Mouse (Mus musculus): Measurements from ENCODE around the gene 3110082J24Rik. TPM values are rescaled to one million over a fixed set of nuclear protein-coding genes. Genes with fewer than 3 reads are reported as not detected.
A peak's percentile ranks its signal among the peaks of the same experiment; 100 is the strongest.

The 3110082J24Rik gene
- polyA plus RNA-seq, 1 experiment = not detected

GRCm38 (mm10) chr5:30111126-30111525 is 5.2 kb upstream of the 3110082J24Rik start:
- 12% methylated on average over 18 of the region's 18 CpGs for WGBS
- Histone ChIP-seq H3K4me1 (ENCODE audit: control insufficient read depth, insufficient read depth, low read length) (no peaks in the 10 kb centered on the region), H3K4me3 (ENCODE audit: insufficient read depth, low read depth, low read length) (no peak overlapping the region), H3K36me3 (ENCODE audit: control insufficient read depth, insufficient read depth, low read length) (no peaks in the 10 kb centered on the region), H3K27me3 (replicated peaks; ENCODE audit: control insufficient read depth, insufficient read depth, low read length) (no peaks in the 10 kb centered on the region), H3K27ac (ENCODE audit: insufficient read depth, low read depth, low read length) (no peak overlapping the region)
- TF ChIP-seq POLR2A (IDR thresholded peaks at IDR 0.05; ENCODE audit: low read depth, low read length) (no peak), CTCF (conservative IDR thresholded peaks at IDR 0.05; ENCODE audit: insufficient read depth, insufficient read length, low read depth, low read length) (0 out of 2 replicates have a peak, but pooled peaks have one; percentile 10)
- peak; percentile 21 for DNase-seq

GRCm38 (mm10) chr5:30110371-30111060 is 4.6 kb upstream of the 3110082J24Rik start:
- no peak for TF ChIP-seq POLR2A (IDR thresholded peaks at IDR 0.05; ENCODE audit: low read depth, low read length)
- no peak for TF ChIP-seq CTCF (conservative IDR thresholded peaks at IDR 0.05; ENCODE audit: insufficient read depth, insufficient read length, low read depth, low read length)
- 40% methylated on average over 22 of the region's 22 CpGs for WGBS
- Histone ChIP-seq H3K4me1 (ENCODE audit: control insufficient read depth, insufficient read depth, low read length) (no peaks in the 10 kb centered on the region), H3K4me3 (ENCODE audit: insufficient read depth, low read depth, low read length) (no peak overlapping the region), H3K27me3 (replicated peaks; ENCODE audit: control insufficient read depth, insufficient read depth, low read length) (no peaks in the 10 kb centered on the region), H3K36me3 (ENCODE audit: control insufficient read depth, insufficient read depth, low read length) (no peaks in the 10 kb centered on the region), H3K27ac (ENCODE audit: insufficient read depth, low read depth, low read length) (no peak overlapping the region)
- no peak for DNase-seq

GRCm38 (mm10) chr5:30109899-30110298 is 4.0 kb upstream of the 3110082J24Rik start:
- 69% methylated on average over 2 of the region's 2 CpGs for WGBS
- no peak overlapping the region for H3K27ac ChIP-seq (ENCODE audit: insufficient read depth, low read depth, low read length)
- H3K36me3 ChIP-seq (ENCODE audit: control insufficient read depth, insufficient read depth, low read length) = no peaks in the 10 kb centered on the region
- H3K27me3 ChIP-seq (replicated peaks; ENCODE audit: control insufficient read depth, insufficient read depth, low read length) = 0 out of 2 replicates have a peak, but pooled peaks cover 1% of the 10 kb centered on the region
- no peak overlapping the region for H3K4me3 ChIP-seq (ENCODE audit: insufficient read depth, low read depth, low read length)
- TF ChIP-seq CTCF (conservative IDR thresholded peaks at IDR 0.05; ENCODE audit: insufficient read depth, insufficient read length, low read depth, low read length) (no peak), POLR2A (IDR thresholded peaks at IDR 0.05; ENCODE audit: low read depth, low read length) (no peak)
- H3K4me1 ChIP-seq (ENCODE audit: control insufficient read depth, insufficient read depth, low read length) = no peaks in the 10 kb centered on the region
- no peak for DNase-seq

- H3K36me3 ChIP-seq (ENCODE audit: control insufficient read depth, insufficient read depth, low read length) = no peaks in the 10 kb centered on the region
- H3K4me3 ChIP-seq (ENCODE audit: insufficient read depth, low read depth, low read length) = no peak overlapping the region
- 0 out of 2 replicates have a peak, but pooled peaks cover 1% of the 10 kb centered on the region for H3K27me3 ChIP-seq (replicated peaks; ENCODE audit: control insufficient read depth, insufficient read depth, low read length)
- WGBS = 90% methylated on average over 6 of the region's 6 CpGs
- no peaks in the 10 kb centered on the region for H3K4me1 ChIP-seq (ENCODE audit: control insufficient read depth, insufficient read depth, low read length)
- H3K27ac ChIP-seq (ENCODE audit: insufficient read depth, low read depth, low read length) = no peak overlapping the region
- DNase-seq = no peak
- TF ChIP-seq POLR2A (IDR thresholded peaks at IDR 0.05; ENCODE audit: low read depth, low read length) (no peak), CTCF (conservative IDR thresholded peaks at IDR 0.05; ENCODE audit: insufficient read depth, insufficient read length, low read depth, low read length) (no peak)
Observed at GRCm38 (mm10) chr5:30108233-30108632, 2.3 kb upstream of the 3110082J24Rik start.

- Histone ChIP-seq H3K4me3 (ENCODE audit: insufficient read depth, low read depth, low read length) (no peak overlapping the region), H3K4me1 (ENCODE audit: control insufficient read depth, insufficient read depth, low read length) (no peaks in the 10 kb centered on the region), H3K27me3 (replicated peaks; ENCODE audit: control insufficient read depth, insufficient read depth, low read length) (0 out of 2 replicates have a peak, but pooled peaks cover 1% of the 10 kb centered on the region), H3K27ac (ENCODE audit: insufficient read depth, low read depth, low read length) (no peak overlapping the region), H3K36me3 (ENCODE audit: control insufficient read depth, insufficient read depth, low read length) (no peaks in the 10 kb centered on the region)
- TF ChIP-seq CTCF (conservative IDR thresholded peaks at IDR 0.05; ENCODE audit: insufficient read depth, insufficient read length, low read depth, low read length) (no peak), POLR2A (IDR thresholded peaks at IDR 0.05; ENCODE audit: low read depth, low read length) (no peak)
- 37% methylated on average over 5 of the region's 5 CpGs for WGBS
- no peak for DNase-seq
Observed at GRCm38 (mm10) chr5:30107611-30108041, 1.7 kb upstream of the 3110082J24Rik start.

GRCm38 (mm10) chr5:30107186-30107585 is 1.3 kb upstream of the 3110082J24Rik start:
- no peak for TF ChIP-seq CTCF (conservative IDR thresholded peaks at IDR 0.05; ENCODE audit: insufficient read depth, insufficient read length, low read depth, low read length)
- no peak for TF ChIP-seq POLR2A (IDR thresholded peaks at IDR 0.05; ENCODE audit: low read depth, low read length)
- no peaks in the 10 kb centered on the region for H3K36me3 ChIP-seq (ENCODE audit: control insufficient read depth, insufficient read depth, low read length)
- 50% methylated on average over 7 of the region's 7 CpGs for WGBS
- DNase-seq = no peak
- H3K27ac ChIP-seq (ENCODE audit: insufficient read depth, low read depth, low read length) = no peak overlapping the region
- H3K27me3 ChIP-seq (replicated peaks; ENCODE audit: control insufficient read depth, insufficient read depth, low read length) = 0 out of 2 replicates have a peak, but pooled peaks cover 1% of the 10 kb centered on the region
- H3K4me3 ChIP-seq (ENCODE audit: insufficient read depth, low read depth, low read length) = no peak overlapping the region
- H3K4me1 ChIP-seq (ENCODE audit: control insufficient read depth, insufficient read depth, low read length) = no peaks in the 10 kb centered on the region

GRCm38 (mm10) chr5:30106756-30107155 is 870 bp upstream of the 3110082J24Rik start:
- no peak for TF ChIP-seq POLR2A (IDR thresholded peaks at IDR 0.05; ENCODE audit: low read depth, low read length)
- no peak for TF ChIP-seq CTCF (conservative IDR thresholded peaks at IDR 0.05; ENCODE audit: insufficient read depth, insufficient read length, low read depth, low read length)
- Histone ChIP-seq H3K27me3 (replicated peaks; ENCODE audit: control insufficient read depth, insufficient read depth, low read length) (0 out of 2 replicates have a peak, but pooled peaks cover 1% of the 10 kb centered on the region), H3K36me3 (ENCODE audit: control insufficient read depth, insufficient read depth, low read length) (no peaks in the 10 kb centered on the region), H3K4me3 (ENCODE audit: insufficient read depth, low read depth, low read length) (no peak overlapping the region), H3K27ac (ENCODE audit: insufficient read depth, low read depth, low read length) (no peak overlapping the region), H3K4me1 (ENCODE audit: control insufficient read depth, insufficient read depth, low read length) (no peaks in the 10 kb centered on the region)
- no peak for DNase-seq
- 61% methylated on average over 2 of the region's 2 CpGs for WGBS

Data from kidney, adult 2 months (tissue).